ENCODE assay signal across 8 mouse cellular contexts in genomic region chr12:5375616-5376461, GRCm38 (mm10). TPM values are rescaled to one million over a fixed set of nuclear protein-coding genes. Genes with fewer than 3 reads are reported as not detected.
DNase-seq lines count a peak whose midpoint lies in the region; ATAC-seq and TF ChIP-seq lines count a peak whose summit lies in the region.

Gene Klhl29, minus strand, starts transcription at chr12:5375682.

- H3K36me3 ChIP-seq in liver, embryonic 16.5 days (ENCODE audit: control insufficient read depth, insufficient read depth), result no peaks in the 10 kb centered on the region

- no peak within 1 kb of the TSS for H3K27ac ChIP-seq in liver, embryonic 16.5 days (ENCODE audit: low read length)

- H3K27me3 ChIP-seq in Patski, result no peaks in the 10 kb centered on the region
- peaks cover 58% of the 10 kb centered on the region for H3K27me3 ChIP-seq in liver, embryonic 16.5 days (ENCODE audit: control insufficient read depth, insufficient read depth, low read depth, low read length)

- H3K9me3 ChIP-seq in liver, embryonic 16.5 days (replicated peaks; ENCODE audit: control insufficient read depth, low read length), result no peaks in the 10 kb centered on the region

- in situ Hi-C loops in Patski (cut with MboI; ENCODE audit: low pct_unique_long_range_greater_than_20kb), result no loop called here

- peak within 1 kb of the TSS; percentile 68 for H3K4me2 ChIP-seq in liver, embryonic 16.5 days (ENCODE audit: low read depth, low read length)

- peak; percentile 82 for ATAC-seq in Patski
- peak; percentile 86 for ATAC-seq in liver, embryonic 16.5 days (ENCODE audit: low read depth)
- no peak for ATAC-seq in monocyte, adult 5-6 weeks (replicated peaks; ENCODE audit: insufficient number of reproducible peaks, low FRiP score, low TSS enrichment, poor library complexity, severe bottlenecking)

- no peak within 1 kb of the TSS; the same call in 1 of the 2 replicates for H3K9ac ChIP-seq in liver, embryonic 16.5 days (ENCODE audit: low read depth, low read length)

- POLR2A ChIA-PET in Patski (lab: Charles Lee), result interaction anchor here (0.7 to 2.4 kb wide), 3 partner anchors 12 to 1600 kb away, joined by 3 to 9 read pairs (median 3); no protein-coding TSS in a partner anchor

- DNase-seq in Patski (ENCODE audit: low read depth, low spot score), result peak; percentile 49
- DNase-seq in cerebellum, adult 8-10 months, result peak; percentile 89
- peak; percentile 75 for DNase-seq in forelimb bud, embryonic 11.5 days (ENCODE audit: low read depth, low spot score)
- DNase-seq in heart, postnatal 14 days, result peak; percentile 80 to 86
- peak; percentile 74 to 89 for DNase-seq in layer of hippocampus, adult 18-20 months (ENCODE audit: low spot score in 2 of 2)
- peak; percentile 67 for DNase-seq in ovary, postnatal 14 days (ENCODE audit: low spot score)

- 1% methylated on average over 52 of the region's 66 CpGs for WGBS in liver, embryonic 16.5 days (ENCODE audit: insufficient replicate concordance)

- no peaks in the 10 kb centered on the region for H3K4me1 ChIP-seq in liver, embryonic 16.5 days (ENCODE audit: control insufficient read depth, low read depth, low read length)

- peak within 1 kb of the TSS; percentile 51 for H3K4me3 ChIP-seq in liver, embryonic 16.5 days (ENCODE audit: low read depth, low read length)

- no peak for TF ChIP-seq CTCF in Patski (IDR thresholded peaks at IDR 0.05)

- intact Hi-C loops in heart, postnatal 14 days (cut with DNase I), result no loop called here

- CTCF ChIA-PET in Patski (lab: Charles Lee), result no interaction called here

RNA-seq across cellular contexts. Expression of gene Klhl29, which starts in this region (rescaled TPM):
- 16.8 TPM for polyA plus RNA-seq in Patski (2021)
- under 1 TPM; 0.49 to 0.55 TPM for total RNA-seq in heart, postnatal 14 days (2021)
- 10 to 100 TPM; 40.8 to 44.5 TPM for total RNA-seq in layer of hippocampus, adult 18-20 months (2021)
- polyA plus RNA-seq in liver, embryonic 16.5 days (2015; fragmentation: Nextera tagmentation; extraction: Ambion mirVana), result 0.02 and 0.04 TPM in 2 replicates
- total RNA-seq in monocyte, adult 5-6 weeks (2017), result not detected in 3 replicates

Comparison
In these comparisons a context has a peak if more than half of its experiments do, and no peak if none do; other contexts are left out.
1. RNA of gene Klhl29 (total RNA-seq): 40.8 to 44.5 TPM in layer of hippocampus, adult 18-20 months; 0.49 to 0.55 TPM in heart, postnatal 14 days and not detected in monocyte, adult 5-6 weeks; every median in the first group is over 10 times any median in the second.
2. RNA of gene Klhl29 (polyA plus RNA-seq): 16.8 TPM in Patski (single experiment); 0.02 to 0.04 TPM in liver, embryonic 16.5 days; every median in the first group is over 10 times any median in the second.
3. Peak in DNase-seq in heart, postnatal 14 days; RNA of the gene not detected or under 1 TPM.
4. Peak in ATAC-seq, H3K4me3 ChIP-seq and H3K4me2 ChIP-seq in liver, embryonic 16.5 days; RNA of the gene not detected or under 1 TPM.
5. Peak in every context shown above with its lines, with median percentiles within 50 percentile points of each other: DNase-seq.